Mouse (Mus musculus): ENCODE measurements around the gene Atad1. TPM values are rescaled to one million over a fixed set of nuclear protein-coding genes. Genes with fewer than 3 reads are reported as not detected.
"Not testable (repeated sequence)": the region's sequence is repeated elsewhere in the genome, so short reads cannot be mapped to it uniquely, and the experiment has no call there.

Atad1 gene
- polyA plus RNA-seq, 1 experiment from 2014 or later: 90.8 TPM

- DNase-seq (ENCODE audit: low read depth, low spot score) (no peak), ATAC-seq (no peak)
- in situ Hi-C loops (cut with MboI; ENCODE audit: low pct_unique_long_range_greater_than_20kb): loop anchor here (5.0 to 25.0 kb wide), 3 partner anchors 185 to 713 kb away; no protein-coding TSS in a partner anchor
- H3K27me3 ChIP-seq: no peaks in the 10 kb centered on the region
- ChIA-PET POLR2A (no interaction called here), CTCF (interaction anchor here (1.1 kb wide), 1 partner anchor 18 kb away, joined by 3 read pairs; no protein-coding TSS in a partner anchor)
- no peak for TF ChIP-seq CTCF (IDR thresholded peaks at IDR 0.05)
These were observed 51.9 kb downstream of the Atad1 start for GRCm38 (mm10) chr19:32687721-32688120.

- ATAC-seq (no peak), DNase-seq (ENCODE audit: low read depth, low spot score) (no peak)
- POLR2A ChIA-PET: no interaction called here
- CTCF ChIA-PET: no interaction called here
- H3K27me3 ChIP-seq: no peaks in the 10 kb centered on the region
- in situ Hi-C loops (cut with MboI; ENCODE audit: low pct_unique_long_range_greater_than_20kb): loop anchor here (10.0 to 25.0 kb wide), 2 partner anchors 521 to 708 kb away; no protein-coding TSS in a partner anchor
- no peak for TF ChIP-seq CTCF (IDR thresholded peaks at IDR 0.05)
These were observed 56.5 kb downstream of the Atad1 start for GRCm38 (mm10) chr19:32683081-32683480.

- CTCF ChIA-PET: interaction anchor here (1.3 kb wide), 1 partner anchor 194 kb away, joined by 3 read pairs; no protein-coding TSS in a partner anchor
- POLR2A ChIA-PET: no interaction called here
- DNase-seq (ENCODE audit: low read depth, low spot score) (no peak), ATAC-seq (no peak)
- TF ChIP-seq CTCF (IDR thresholded peaks at IDR 0.05): no peak
- in situ Hi-C loops (cut with MboI; ENCODE audit: low pct_unique_long_range_greater_than_20kb): loop anchor here (10.0 to 25.0 kb wide), 2 partner anchors 519 to 706 kb away; no protein-coding TSS in a partner anchor
- no peaks in the 10 kb centered on the region for H3K27me3 ChIP-seq
These were observed 58.7 kb downstream of the Atad1 start for GRCm38 (mm10) chr19:32680894-32681293.

- no peak for ATAC-seq
- no peak for DNase-seq (ENCODE audit: low read depth, low spot score)
- no peaks in the 10 kb centered on the region for H3K27me3 ChIP-seq
- ChIA-PET POLR2A (no interaction called here), CTCF (interaction anchor here (1.2 to 1.5 kb wide), 2 partner anchors 9 to 96 kb away, joined by 3 read pairs; no protein-coding TSS in a partner anchor)
- no peak for TF ChIP-seq CTCF (IDR thresholded peaks at IDR 0.05)
- in situ Hi-C loops (cut with MboI; ENCODE audit: low pct_unique_long_range_greater_than_20kb): loop anchor here (25.0 kb wide), 1 partner anchor 513 kb away; no protein-coding TSS in a partner anchor
These were observed 63.8 kb downstream of the Atad1 start for GRCm38 (mm10) chr19:32675766-32676165.

GRCm38 (mm10) chr19:32667830-32668229 lies 71.8 kb downstream of the Atad1 start:
- DNase-seq (ENCODE audit: low read depth, low spot score); in situ Hi-C loops (cut with MboI; ENCODE audit: low pct_unique_long_range_greater_than_20kb); ATAC-seq; H3K27me3 ChIP-seq; POLR2A ChIA-PET: not testable (repeated sequence)
- CTCF ChIA-PET: interaction anchor here (1.7 kb wide), 1 partner anchor 11 kb away, joined by 5 read pairs; no protein-coding TSS in a partner anchor

- H3K27me3 ChIP-seq: no peaks in the 10 kb centered on the region
- POLR2A ChIA-PET: interaction anchor here (0.6 kb wide), 1 partner anchor 1546 kb away, joined by 3 read pairs; no protein-coding TSS in a partner anchor
- no peak for DNase-seq (ENCODE audit: low read depth, low spot score)
- in situ Hi-C loops (cut with MboI; ENCODE audit: low pct_unique_long_range_greater_than_20kb): no loop called here
- no peak for ATAC-seq
- CTCF ChIA-PET: interaction anchor here (1.2 to 1.5 kb wide), 3 partner anchors 24 to 699 kb away, joined by 3 to 4 read pairs (median 3); no protein-coding TSS in a partner anchor
- TF ChIP-seq CTCF (IDR thresholded peaks at IDR 0.05): no peak
These were observed 74.3 kb downstream of the Atad1 start for GRCm38 (mm10) chr19:32665243-32665642.

- in situ Hi-C loops (cut with MboI; ENCODE audit: low pct_unique_long_range_greater_than_20kb): no loop called here
- CTCF ChIA-PET: interaction anchor here (1.4 kb wide), 1 partner anchor 8 kb away, joined by 3 read pairs; no protein-coding TSS in a partner anchor
- POLR2A ChIA-PET: no interaction called here
- DNase-seq (ENCODE audit: low read depth, low spot score) (no peak), ATAC-seq (no peak)
- no peaks in the 10 kb centered on the region for H3K27me3 ChIP-seq
- no peak for TF ChIP-seq CTCF (IDR thresholded peaks at IDR 0.05)
These were observed 76.7 kb downstream of the Atad1 start for GRCm38 (mm10) chr19:32662936-32663335.

GRCm38 (mm10) chr19:32659346-32659745 lies 80.2 kb downstream of the Atad1 start:
- POLR2A ChIA-PET: no interaction called here

GRCm38 (mm10) chr19:32653630-32654362 lies 85.8 kb downstream of the Atad1 start:
- no peaks in the 10 kb centered on the region for H3K27me3 ChIP-seq
- DNase-seq (ENCODE audit: low read depth, low spot score) (no peak), ATAC-seq (no peak)
- no peak for TF ChIP-seq CTCF (IDR thresholded peaks at IDR 0.05)
- ChIA-PET POLR2A (interaction anchor here (0.6 kb wide), 1 partner anchor 66 kb away, joined by 4 read pairs; no protein-coding TSS in a partner anchor), CTCF (interaction anchor here (1.0 to 1.2 kb wide), 3 partner anchors 10 to 100 kb away, joined by 3 read pairs; no protein-coding TSS in a partner anchor)
- in situ Hi-C loops (cut with MboI; ENCODE audit: low pct_unique_long_range_greater_than_20kb): no loop called here

More at GRCm38 (mm10) chr19:32659346-32659745, 80.2 kb downstream of the Atad1 start:
- TF ChIP-seq CTCF (IDR thresholded peaks at IDR 0.05): no peak
- no peak for DNase-seq (ENCODE audit: low read depth, low spot score)
- H3K27me3 ChIP-seq: no peaks in the 10 kb centered on the region
- in situ Hi-C loops (cut with MboI; ENCODE audit: low pct_unique_long_range_greater_than_20kb): no loop called here
- CTCF ChIA-PET: no interaction called here
- no peak for ATAC-seq

GRCm38 (mm10) chr19:32653122-32653521 lies 86.5 kb downstream of the Atad1 start:
- POLR2A ChIA-PET: no interaction called here
- TF ChIP-seq CTCF (IDR thresholded peaks at IDR 0.05): no peak
- in situ Hi-C loops (cut with MboI; ENCODE audit: low pct_unique_long_range_greater_than_20kb): no loop called here
- ATAC-seq (no peak), DNase-seq (ENCODE audit: low read depth, low spot score) (no peak)
- H3K27me3 ChIP-seq: no peaks in the 10 kb centered on the region
- CTCF ChIA-PET: interaction anchor here (1.2 kb wide), 1 partner anchor 99 kb away, joined by 3 read pairs; no protein-coding TSS in a partner anchor

GRCm38 (mm10) chr19:32651046-32651445 lies 88.5 kb downstream of the Atad1 start:
- DNase-seq (ENCODE audit: low read depth, low spot score) (no peak), ATAC-seq (no peak)
- in situ Hi-C loops (cut with MboI; ENCODE audit: low pct_unique_long_range_greater_than_20kb): no loop called here
- TF ChIP-seq CTCF (IDR thresholded peaks at IDR 0.05): no peak
- ChIA-PET POLR2A (interaction anchor here (0.6 kb wide), 1 partner anchor 322 kb away, joined by 3 read pairs; no protein-coding TSS in a partner anchor), CTCF (no interaction called here)
- H3K27me3 ChIP-seq: no peaks in the 10 kb centered on the region
